Mouse (Mus musculus) fat pad, adult 2 months (tissue): ENCODE measurements around the gene Zfp750.

Experiments
- DNase-seq: peaks from one replicate; pipeline ENCODE4 v3.0.0-alpha.2; 2011; ENCODE audit warnings: low read depth, low spot score; ENCODE audit errors: extremely low read depth

Zfp750 gene

GRCm38 (mm10) chr11:121542471-121542870, 23.3 kb upstream of the Zfp750 start:
- DNase-seq: no peak

GRCm38 (mm10) chr11:121536528-121536927, 17.4 kb upstream of the Zfp750 start:
- DNase-seq: no peak

- no peak for DNase-seq
These were observed 10.6 kb upstream of the Zfp750 start for GRCm38 (mm10) chr11:121529747-121530146.

GRCm38 (mm10) chr11:121524191-121524590, 5.1 kb upstream of the Zfp750 start:
- DNase-seq: no peak

- DNase-seq: no peak
These were observed 3.1 kb upstream of the Zfp750 start for GRCm38 (mm10) chr11:121522156-121522762.

GRCm38 (mm10) chr11:121520761-121521160, 1.6 kb upstream of the Zfp750 start:
- no peak for DNase-seq

GRCm38 (mm10) chr11:121519703-121520102, 570 bp upstream of the Zfp750 start:
- DNase-seq: no peak

GRCm38 (mm10) chr11:121517687-121518465, 1.3 kb downstream of the Zfp750 start:
- peak; percentile 75 for DNase-seq

- no peak for DNase-seq
These were observed 2.2 kb downstream of the Zfp750 start for GRCm38 (mm10) chr11:121516906-121517305.

- peak; percentile 88 for DNase-seq
These were observed 3.1 kb downstream of the Zfp750 start for GRCm38 (mm10) chr11:121515996-121516395.

- no peak for DNase-seq
These were observed 6.1 kb downstream of the Zfp750 start for GRCm38 (mm10) chr11:121512896-121513572.

- DNase-seq: no peak
These were observed 8.5 kb downstream of the Zfp750 start for GRCm38 (mm10) chr11:121510512-121511246.

GRCm38 (mm10) chr11:121508478-121508877, 10.7 kb downstream of the Zfp750 start:
- DNase-seq: no peak

- no peak for DNase-seq
These were observed 16.9 kb downstream of the Zfp750 start for GRCm38 (mm10) chr11:121502000-121502860.

GRCm38 (mm10) chr11:121501525-121501924, 17.6 kb downstream of the Zfp750 start:
- DNase-seq: no peak

- DNase-seq: no peak
These were observed 18.5 kb downstream of the Zfp750 start for GRCm38 (mm10) chr11:121500595-121500994.

GRCm38 (mm10) chr11:121490651-121491050, 28.5 kb downstream of the Zfp750 start:
- DNase-seq: no peak

- DNase-seq: no peak
These were observed 33.3 kb downstream of the Zfp750 start for GRCm38 (mm10) chr11:121485882-121486281.

- peak; percentile 55 for DNase-seq
These were observed 38.0 kb downstream of the Zfp750 start for GRCm38 (mm10) chr11:121481129-121481528.

GRCm38 (mm10) chr11:121479476-121480203, 39.5 kb downstream of the Zfp750 start:
- peak; percentile 90 for DNase-seq
